Mouse (Mus musculus) gastrocnemius, adult 18-20 months (tissue): ENCODE data around the gene Slc35c1. TPM values are rescaled to one million over a fixed set of nuclear protein-coding genes. Genes with fewer than 3 reads are reported as not detected.
"Not testable (repeated sequence)": the region's sequence is repeated elsewhere in the genome, so short reads cannot be mapped to it uniquely, and the experiment has no call there.

Source experiments
- DNase-seq: peaks from one replicate; pipeline ENCODE4 v3.0.0; 2021; ENCODE audit warnings: low spot score
- total RNA-seq, 2 experiments: library from RNA; stranded (reverse); gene quantifications; 2 replicates each; pipeline ENCODE4 v1.2.3; 2021

The Slc35c1 gene
- total RNA-seq, 2 experiments from 2014 or later = 4.3 to 6.0 TPM

DNA sequence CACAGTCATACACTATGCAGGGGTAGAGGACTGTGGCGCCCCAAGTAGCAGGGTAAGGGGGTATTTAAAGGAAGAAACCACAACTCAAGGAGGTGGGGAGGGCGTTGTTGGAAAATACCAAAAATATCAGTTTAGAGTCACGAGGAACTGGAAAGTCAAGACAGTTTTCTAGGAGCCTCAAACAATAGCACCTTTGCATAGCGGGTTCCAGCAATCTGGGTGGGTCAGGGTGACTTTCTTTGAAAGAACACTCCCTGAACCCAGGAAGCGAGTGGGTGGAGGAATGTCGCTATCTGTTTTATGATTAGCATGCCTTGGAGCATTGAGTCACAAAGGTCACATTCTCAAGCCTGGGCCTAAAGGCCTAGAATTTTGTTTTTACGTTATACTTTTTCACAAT lies 16.2 kb upstream of the Slc35c1 start:
- DNase-seq = not testable (repeated sequence)

DNA sequence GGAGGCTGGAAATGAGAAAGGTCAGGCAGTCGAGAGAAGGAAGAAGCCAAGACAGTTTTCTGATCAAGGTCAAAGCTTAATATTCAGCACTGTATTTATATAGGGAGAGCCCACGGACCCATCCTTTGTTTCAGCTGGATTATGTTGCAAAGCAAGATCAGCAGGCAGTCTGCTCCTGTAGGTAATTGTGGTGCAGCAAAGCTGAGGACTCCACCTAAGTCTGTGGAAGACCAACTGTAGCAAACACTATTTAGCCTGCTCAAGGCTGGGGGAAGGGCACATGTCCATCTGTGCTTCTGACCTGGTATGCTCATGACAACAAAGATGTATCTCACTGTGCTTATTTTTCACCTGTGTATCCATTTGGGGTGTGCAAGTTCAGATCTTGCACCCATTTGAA lies 15.4 kb upstream of the Slc35c1 start:
- no peak for DNase-seq

DNA sequence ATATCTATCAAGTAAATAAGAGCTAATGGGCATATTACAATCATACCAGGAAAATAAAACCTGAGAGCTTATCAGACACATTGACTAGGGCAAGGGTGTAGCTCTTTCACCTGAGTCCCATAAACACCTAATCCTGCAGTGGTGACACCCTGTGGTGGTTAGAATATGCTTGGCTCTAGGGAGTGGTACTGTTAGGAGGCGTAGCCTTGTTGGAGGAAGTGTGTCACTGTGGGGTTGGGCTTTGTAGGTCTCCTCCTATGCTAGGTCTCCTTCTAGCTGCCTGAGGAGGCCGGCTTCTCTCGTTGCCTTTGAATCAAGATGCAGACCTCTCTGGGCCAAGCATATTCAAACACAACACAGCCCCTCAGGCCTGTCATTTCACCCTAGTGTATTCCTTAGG lies 14.6 kb upstream of the Slc35c1 start:
- DNase-seq = no peak

DNA sequence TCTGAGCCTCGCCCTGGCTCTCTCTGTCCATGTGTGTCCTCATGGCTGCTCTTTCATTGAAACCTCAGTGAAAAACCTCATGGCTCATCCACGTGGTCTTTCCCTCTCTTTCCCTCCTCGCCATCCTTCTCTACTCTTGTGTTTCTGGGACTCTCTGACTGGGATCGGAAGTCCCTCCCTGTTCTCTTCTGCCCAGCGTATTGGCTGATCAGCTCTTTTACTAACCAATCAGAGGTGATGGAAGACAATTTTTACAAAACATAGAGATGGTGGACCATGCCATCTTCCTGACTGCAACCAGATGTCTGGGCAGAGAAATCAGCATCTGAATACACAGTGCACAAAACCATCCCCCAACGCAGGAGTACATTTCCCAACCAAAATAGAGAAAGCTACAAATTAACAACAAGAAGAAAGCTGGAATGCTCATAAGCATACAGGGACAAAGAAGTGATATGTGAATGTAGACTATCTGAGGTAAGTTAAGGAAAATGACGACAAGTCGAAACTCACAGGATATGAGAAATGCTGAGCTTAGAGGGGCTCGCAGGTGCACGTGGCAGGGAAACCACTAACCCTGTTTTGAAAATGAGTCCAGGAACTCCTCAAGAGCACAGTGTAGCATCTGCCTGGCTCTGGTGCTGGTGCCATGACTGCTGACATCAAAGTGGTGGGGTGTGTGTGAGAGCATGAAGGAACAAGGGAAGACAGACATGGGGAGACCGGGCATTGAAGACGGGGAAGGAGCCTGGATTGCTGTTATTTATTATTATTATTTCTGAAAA lies 11.7 kb upstream of the Slc35c1 start:
- DNase-seq = no peak

DNA sequence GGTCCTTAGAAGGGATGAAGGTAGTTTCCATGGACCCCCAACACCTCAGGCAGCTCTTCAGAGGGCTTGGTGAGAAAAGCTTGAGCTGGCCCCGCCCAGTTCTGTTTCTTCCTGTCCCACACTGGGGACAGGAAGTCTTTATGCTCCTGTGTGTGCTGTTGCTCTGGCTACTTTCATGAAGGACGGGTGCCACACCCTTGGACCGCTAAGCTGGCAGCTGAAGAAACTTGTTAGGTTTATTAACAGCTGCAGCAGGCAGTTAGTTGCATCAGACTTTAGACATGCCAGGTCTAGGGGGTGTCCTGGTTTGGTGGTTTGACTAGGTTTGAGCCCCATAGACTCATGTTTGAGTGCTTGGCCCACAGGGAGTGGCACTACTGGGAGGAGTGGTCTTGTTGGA lies 4.4 kb upstream of the Slc35c1 start:
- no peak for DNase-seq

DNA sequence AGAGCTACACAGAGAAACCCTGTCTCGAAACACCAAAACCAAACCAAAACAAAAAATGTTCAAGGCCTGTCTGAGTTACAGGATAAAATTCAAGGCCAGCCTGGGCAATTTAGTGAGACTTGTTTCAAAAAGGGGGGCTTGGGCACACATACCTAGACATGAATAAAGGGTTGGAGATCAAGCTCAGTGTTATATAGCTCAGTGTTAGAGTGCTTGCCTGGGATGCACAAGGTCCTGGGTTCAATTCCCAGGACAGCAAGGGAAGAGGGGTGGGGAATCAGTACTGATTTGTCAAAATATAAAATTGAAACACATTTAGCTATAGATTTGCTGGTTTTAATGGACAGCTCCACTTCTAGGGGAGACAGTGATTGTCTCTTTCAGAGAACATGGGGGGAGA lies 877 bp upstream of the Slc35c1 start:
- no peak for DNase-seq

DNA sequence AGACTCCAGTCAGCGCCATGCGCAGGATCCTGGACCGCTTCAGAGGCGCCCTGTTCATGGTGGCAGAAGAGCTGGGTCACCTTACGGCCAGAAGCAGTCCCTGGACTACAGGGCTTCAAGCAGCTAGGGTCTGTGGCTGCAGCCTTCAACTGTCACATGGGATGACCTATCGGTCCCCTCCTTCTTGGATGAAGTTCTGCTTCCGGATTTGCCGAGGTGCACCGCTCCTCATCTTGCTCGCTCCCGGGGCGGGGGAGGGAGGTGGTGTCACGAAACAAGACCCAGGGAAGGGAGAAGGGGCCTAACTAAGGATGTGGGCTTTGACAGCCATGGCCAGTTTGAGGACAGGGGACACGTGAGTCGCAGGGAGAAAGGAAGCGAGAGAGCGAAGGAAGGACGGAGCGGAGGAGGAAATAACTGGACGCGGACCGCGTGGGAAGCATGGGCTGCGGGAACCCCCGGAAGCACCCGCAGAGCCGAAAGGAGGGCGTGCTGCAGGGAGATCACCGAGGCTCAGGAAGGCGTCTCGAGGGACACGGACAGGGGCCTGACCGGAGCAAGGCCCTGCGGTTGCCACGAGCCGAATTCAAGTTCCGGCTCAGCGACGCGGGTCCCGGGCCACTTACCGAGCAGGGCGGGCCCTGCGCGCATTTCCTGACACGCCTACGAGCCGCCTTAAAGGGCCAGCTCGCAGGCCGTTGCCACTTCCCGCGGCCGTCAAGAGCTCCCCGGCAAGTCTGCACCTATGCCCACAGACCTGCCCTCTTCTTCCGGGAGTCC lies 1.0 kb downstream of the Slc35c1 start:
- peak; percentile 74 for DNase-seq

DNA sequence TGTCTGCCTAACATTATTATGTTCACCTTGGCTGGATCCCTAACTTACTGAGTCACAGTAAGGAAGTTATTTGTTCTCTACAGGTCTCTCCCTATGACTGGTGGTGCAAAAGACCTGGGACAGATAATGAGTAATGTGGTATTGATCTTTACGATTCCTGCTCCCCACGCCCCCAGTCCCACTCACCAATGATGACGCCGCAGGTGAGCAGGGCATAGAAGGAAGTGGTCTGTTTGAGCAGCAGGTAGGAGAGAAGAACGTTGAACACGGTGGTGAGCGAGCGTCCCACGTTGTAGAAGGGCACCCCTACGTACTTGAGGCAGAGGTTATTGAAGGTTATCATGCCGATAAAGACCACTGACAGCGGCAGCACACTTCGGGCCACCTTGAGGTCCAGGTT lies 1.9 kb downstream of the Slc35c1 start:
- no peak for DNase-seq

DNA sequence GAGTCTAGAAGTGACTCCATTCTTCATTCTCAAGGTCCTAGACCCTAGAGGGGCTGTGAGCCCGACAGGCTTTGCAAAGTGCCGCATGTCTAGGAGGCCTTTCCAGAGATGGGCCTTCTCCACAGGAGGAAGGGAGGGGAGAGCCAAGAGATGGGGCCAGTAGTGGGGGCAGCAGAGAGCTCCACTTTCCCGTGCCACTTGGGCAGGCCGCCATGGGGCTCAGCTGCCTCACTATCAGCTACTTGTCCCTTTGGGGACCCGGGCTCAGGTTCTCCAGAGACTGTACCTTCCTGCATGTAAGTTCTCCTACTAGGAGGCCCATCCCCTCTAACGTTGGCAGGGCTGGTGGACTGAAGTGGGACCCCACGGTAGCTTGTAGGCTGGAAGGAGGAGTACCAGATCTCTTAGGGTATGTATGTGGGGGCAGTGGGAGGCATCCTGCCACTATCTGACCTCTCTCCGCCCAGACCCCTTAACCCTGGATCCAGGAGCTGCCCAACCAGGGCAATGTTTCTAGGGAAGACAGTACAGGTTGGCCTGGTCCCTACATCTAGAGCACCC lies 3.3 kb downstream of the Slc35c1 start:
- no peak for DNase-seq

DNA sequence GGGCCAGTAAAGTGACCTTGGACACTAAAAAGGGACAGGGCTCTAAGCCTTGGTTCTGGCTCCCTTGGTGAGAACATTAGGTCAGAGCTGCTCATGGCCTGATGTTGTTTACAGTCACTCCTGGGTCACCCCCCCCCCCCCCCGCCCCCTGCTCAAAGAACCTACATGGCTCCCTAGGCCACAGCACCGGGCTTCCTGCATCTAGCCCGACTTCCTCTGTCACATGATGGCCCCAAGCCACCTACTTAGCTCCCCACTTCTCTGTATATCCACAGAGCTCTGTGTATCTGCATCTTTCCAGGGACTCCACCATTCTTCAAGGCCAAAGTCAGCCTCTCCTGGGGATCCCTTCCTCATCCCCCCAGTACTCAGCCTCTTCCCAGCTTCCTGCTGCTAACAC lies 4.6 kb downstream of the Slc35c1 start:
- no peak for DNase-seq

DNA sequence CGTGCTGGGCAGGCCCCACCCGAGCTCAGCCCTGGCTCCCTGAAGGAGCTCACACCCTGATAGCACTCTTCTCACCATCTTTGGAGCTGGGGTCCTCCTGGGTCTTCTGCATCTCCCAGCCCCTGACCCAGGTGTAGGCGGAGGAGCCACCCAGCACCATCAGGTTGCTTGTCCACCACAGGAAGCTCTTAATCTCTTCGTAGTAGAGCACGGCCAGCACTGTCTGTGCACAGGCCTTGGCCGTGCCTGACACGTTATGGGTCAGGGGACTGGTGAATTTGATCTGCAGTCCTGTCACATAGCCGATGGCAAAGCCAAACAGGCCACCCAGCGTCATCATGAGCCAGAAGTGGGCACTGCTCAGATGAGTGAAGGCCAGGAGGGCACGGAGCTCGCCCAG lies 6.2 kb downstream of the Slc35c1 start:
- DNase-seq = no peak

DNA sequence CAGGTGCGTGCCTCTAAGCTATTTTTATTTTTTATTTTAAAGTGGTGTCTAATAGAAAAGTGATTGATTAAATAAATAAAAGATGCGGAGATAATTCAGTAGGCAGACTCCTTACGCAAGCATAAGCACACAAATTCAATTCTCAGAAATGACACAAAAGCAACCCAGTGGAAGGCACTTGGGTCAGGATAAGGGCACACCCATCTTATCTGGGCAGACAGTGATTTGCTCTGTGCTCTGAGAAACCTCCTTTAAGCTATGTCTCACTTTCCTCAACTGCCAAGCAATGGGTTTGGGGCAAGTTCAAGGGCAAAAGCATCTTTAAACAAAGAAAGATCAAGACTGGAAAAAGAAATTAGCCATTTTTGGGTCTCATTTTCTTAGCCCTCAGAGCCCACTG lies 9.2 kb downstream of the Slc35c1 start:
- DNase-seq = no peak

DNA sequence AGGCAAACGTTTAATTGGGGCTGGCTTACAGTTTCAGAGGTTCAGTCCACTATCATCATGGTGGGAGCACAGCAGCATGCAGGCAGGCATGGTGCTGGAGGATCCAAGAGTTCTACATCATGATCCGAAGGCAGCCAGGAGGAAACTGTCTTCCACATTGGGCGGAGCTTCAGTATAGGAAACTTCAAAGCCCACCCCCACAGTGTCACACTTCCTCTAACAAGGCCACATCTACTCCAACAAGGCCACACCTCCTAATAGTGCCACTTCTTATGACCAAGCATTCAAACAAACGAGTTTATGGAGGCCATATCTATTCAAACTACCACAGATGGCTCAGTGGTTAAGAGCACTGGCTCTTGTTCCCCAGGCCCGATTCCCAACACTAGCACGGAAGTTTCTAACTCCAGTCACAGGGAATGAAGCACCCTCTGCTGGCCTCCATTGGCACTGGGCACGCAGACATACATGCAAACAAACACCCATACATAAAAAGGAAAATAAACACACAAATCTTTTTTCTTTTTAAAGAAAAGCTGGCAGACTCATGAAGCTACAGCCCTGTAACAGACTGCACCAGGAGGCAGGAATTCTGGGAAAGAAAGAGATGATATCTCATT lies 13.1 kb downstream of the Slc35c1 start:
- DNase-seq = no peak

DNA sequence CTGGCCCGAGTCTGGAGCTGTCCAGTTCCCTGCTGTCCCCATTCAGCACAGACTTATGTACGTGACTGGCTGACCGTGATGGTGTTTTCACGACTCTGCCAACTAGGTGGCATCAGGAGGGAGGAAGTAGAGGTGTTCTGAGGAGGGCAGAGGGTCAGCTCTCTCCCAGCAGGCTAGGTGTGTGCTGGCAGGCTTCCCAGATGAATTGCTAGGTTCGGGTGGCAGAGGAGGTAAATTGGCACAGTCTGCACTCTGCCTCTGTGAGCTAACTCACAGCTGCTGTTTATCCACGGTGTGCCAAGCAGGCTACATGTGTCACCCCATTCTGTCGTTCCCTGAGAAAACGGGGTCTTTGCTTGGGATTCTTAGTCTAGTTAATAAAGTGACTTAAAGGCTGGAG lies 13.7 kb downstream of the Slc35c1 start:
- no peak for DNase-seq

DNA sequence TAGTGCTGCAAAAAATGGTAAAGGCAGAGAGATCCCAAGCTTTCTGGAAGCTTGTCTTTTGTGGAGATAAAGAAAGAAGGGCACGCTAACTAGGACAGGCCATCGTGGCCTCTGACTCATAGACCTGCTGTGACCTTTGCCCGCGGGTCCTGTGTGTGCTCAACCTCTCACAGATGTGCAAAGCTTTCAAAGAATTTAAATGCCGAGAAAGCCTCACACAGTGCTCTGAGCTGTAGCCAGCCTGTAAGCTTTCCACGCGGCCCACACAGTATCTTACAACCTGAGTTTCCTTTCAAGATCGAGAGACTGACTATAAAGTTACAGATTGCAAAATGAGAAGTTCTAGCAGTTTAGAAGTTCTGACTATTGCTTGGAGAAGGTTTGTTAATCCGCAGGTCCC lies 14.4 kb downstream of the Slc35c1 start:
- no peak for DNase-seq

DNA sequence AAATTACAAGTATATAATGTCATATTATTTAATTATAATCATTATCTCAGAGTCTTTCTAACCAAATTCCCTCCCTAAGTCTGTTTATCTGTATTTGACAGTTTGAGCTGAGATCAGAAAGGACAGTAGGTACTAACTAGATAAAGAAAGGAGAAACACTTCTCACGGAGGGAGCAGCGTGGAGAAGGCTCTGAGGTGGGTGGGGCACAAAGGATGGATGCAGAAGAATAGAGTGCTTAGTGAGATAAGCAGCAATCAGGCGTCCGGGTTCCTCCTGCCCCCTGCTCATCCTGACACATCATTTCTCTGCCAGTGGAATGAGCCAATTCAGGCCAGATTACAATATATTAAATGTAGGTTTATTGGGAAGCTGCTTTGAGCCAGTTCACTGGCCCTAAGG lies 16.0 kb downstream of the Slc35c1 start:
- no peak for DNase-seq

DNA sequence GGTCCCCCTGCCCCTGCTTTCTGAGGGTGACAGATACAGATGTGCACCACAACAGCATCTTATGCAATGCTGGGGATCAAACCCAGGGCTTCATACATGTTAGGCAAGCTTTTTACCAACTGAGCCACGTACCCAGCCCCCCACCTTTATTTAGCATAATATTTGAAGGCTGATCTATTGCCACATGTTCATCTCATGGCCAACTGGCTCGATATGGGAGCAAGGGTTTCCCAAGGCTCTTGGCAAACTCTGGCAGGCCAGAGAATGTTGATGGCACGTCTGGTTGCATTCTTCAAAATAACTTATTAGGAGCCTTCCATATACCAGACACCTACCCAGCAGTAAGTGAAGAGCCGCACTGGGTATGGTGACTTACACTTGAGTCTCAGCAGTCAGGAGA lies 17.0 kb downstream of the Slc35c1 start:
- DNase-seq = no peak

DNA sequence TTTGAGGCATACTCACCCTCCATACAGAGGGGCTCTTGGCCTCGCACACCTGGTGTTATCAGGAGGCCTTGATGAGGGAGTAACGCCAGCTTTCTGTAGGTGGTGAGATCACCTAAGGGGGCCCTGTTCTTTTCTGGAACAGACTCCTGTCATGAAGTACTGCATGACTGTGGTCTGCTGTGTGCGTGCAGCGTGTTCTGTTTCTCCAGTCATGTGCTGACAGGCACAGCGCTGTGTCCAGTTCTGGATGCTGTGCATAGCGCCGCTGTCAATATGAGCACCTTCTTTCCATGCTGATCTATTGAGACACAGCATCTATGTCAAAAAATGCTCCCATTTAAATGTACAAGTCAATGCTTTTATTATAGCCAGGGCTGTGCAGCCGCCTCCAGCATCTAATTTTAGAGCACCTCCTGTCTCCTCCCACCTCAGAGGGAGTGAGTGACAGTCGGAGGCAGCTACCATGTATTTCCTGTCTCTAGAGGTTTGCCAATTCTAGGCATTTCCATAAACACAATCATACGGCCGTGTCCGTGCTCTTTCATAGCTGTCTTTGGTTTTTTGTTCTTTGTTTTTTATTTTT lies 17.8 kb downstream of the Slc35c1 start:
- DNase-seq = no peak

DNA sequence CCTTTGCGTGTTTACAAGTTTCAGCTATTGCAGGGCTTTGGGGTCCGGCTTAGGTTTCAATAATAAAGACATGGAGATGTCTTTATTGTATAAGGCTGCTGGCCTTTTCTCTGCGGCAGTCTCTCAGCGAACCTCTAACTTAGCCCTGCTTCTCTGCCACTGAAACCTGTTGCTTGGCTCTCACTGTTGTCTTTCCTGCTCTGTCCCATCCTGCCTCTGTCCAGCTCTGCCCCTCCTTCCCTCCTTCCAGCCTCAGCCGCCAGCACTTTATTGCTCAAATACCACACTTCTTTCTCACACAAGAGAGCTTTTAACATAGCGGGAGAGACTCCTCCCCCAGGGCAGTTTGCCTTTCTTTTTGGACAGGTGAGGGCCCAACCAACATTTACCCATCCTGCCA lies 19.9 kb downstream of the Slc35c1 start:
- DNase-seq = no peak

DNA sequence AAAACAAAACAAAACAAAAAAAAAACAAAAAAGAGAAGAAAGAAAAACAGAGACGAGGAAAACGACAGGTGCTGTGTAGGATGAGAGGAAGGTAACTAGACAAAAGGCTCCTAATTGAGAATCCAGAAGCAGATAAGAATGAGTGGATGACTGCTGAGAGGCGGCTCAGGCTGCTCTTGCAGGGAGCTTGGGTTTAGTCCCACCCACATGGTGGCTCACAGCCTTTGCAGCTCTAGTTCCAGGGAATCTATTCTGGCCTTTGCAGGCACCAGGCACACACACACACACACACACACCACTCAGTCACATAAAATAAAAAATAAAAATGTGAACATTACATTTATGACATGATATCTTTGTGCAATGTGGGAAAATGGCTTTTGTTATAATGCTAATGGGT lies 21.8 kb downstream of the Slc35c1 start:
- DNase-seq = no peak

DNA sequence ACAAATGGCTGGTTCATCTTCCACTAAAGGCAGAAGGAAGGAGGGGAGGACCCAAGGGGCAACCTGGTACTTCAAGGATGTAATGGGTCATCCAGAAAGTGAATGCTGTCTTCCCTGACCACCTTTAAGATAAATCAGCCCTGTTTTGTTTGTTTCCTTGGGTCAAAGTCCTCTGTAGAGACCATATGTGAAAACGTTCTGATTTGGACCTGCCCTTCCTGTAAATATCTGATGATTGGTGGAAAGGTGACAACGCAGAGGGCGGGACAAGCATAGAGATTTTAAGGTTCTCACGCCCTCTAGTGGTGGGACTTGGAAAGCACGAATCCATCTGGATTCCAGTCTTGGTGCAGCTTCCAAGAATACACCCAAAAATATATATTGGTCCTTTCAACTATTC lies 22.5 kb downstream of the Slc35c1 start:
- peak; percentile 89 for DNase-seq

DNA sequence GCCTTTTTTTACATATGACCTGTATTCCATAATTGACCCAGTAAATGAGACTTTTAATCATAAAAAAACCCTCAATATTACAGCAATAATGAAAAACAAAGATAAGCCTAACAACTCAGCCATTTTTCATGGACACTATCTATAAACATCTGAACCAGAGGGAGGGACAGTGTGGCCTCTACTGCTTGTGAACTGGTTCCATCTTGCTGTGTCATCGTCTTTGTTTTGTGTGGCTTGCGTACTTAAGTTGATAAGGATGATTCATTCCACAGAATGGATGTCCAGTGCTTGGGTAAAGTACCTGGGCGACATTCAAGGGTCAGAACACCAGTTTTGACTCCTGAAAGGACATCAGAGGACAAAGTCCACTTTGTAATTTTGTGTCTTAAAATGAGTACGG lies 23.0 kb downstream of the Slc35c1 start:
- DNase-seq = no peak
